Mouse (Mus musculus) lung, adult 18-20 months (tissue): ENCODE results near the gene Ergic2.
"Not testable (repeated sequence)": the region's sequence is repeated elsewhere in the genome, so short reads cannot be mapped to it uniquely, and the experiment has no call there.

Experiments used
- DNase-seq, 2 experiments: peaks; one replicate each; pipeline ENCODE4 v3.0.0; 2022; ENCODE audit warnings: mixed read lengths in 2 of 2

Gene Ergic2

DNA sequence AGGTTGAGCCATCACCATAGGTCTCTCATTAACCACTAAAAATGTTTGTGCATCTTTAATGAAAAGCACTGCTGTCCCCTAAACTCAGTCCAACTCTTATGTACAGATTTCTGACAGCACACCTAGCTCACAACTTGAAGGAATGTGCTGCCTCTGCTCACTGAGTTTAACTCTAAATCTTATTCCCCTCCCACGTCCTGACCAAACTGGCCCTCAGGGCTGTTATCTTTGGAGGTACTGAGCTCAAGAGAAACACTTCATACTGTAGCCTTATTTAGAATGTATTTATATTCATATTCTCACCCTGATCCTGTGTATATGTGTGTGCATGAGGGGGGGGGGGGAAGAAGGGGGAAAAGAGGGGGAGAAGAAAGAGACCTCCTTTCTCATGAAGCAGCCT, 4.7 kb downstream of the Ergic2 start:
- DNase-seq, result no peak

DNA sequence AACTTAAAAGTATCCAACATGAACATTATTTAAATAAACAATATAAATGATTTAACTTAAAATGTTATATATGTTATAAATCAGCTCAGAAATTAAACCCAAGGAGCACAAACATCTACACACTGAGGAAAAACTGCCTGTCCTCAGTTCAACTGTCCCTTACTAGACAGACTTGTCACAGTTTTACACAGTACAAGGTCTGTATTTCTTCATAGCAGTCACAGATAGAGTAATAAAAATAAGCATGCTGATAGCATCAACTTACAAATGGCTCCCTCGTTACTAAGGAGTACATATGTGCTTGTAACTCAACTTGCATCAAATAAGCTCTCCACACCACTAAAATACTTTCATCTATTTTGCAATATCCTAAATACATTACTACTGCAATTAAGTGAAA, 7.0 kb downstream of the Ergic2 start:
- no peak for DNase-seq

DNA sequence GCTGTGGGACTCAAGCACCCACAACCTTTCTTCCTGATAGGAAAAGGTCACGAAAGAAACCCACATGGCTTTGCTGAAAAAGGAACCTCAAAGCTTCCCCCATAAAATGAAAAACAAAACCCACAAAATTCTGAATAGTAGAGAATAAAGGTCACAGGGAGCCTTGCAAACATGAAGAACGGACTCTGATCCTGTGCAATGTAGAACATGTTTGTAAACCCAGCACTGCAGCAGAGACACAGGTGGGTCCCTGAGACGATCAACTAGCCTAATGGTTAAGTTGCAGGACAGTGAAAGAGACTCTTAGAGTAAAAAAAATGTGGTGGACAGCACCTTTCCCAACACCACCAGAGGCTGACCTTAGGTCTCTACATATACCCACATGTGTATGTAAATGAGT, 12.4 kb downstream of the Ergic2 start:
- no peak for DNase-seq

DNA sequence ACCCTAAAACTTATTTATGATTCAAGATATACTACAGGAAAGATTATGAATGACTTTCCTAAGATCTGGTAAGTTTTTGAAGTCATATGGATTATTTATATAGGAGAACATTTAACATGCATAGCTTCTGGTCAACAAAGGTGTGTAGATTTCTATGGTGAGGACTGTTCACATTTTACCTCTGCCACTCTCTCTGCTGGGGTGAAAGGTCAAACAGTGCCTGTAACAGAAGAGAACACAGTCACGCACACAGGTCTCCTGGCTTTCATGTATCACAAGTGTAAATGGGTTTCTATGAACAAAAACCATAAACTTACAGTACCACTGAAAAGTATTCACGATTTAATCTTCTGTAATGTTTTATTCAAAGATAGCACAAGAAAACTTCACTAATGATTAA, 13.0 kb downstream of the Ergic2 start:
- no peak for DNase-seq

DNA sequence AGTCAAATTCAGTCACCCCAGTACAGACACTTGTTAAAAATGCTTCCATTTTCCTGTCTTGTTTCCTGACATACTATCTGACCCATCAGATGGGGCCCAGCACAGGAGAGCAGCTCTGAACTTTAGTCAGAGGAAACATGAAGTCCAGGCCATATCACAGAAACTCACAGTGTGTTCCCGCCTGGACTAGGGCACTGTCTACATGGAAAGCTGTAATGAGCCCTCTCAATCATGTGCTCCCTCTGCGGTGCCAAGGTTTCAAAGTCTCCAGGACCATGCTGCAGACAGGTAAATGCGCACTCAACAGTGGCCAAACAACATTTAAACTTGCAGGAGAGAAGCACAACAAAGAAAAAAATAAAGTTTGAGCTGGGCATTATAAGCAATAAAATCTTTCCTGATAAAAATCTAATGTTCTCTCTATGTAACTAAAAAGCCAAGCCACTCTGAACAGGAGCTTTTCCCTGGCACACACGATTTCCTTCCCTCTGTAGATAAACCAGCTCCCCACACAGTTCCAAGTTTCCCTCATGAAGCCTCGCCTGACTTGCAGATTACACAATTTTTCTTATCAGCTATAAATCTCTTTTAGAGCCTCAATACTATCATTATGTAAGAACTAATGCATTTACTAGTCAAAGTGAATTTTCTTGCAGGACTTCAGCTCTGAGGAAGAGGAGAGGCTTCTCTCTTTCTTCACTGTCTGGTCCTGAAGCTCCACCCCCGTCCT, 18.0 kb downstream of the Ergic2 start:
- DNase-seq, result peak in 1 of 2 experiments; percentile 2

DNA sequence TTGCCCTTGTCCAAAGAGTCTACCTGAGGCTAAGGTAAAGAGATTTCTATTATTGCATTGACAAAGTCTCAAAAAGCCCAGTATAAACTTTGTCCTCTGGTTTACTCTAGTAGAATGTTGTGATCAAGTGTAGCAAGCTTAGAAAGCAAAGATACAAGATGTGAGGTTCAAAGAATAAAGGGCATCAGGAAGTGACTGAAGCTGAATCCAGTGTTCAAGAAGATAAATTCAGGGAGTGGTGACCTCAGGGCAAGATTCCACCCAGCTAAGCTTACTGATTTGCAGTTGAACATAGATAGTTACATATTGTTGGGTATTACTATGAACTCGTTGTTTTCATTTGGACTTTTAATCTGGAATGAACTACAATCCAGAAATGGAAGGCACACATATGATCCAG, 26.5 kb downstream of the Ergic2 start:
- DNase-seq, result no peak

DNA sequence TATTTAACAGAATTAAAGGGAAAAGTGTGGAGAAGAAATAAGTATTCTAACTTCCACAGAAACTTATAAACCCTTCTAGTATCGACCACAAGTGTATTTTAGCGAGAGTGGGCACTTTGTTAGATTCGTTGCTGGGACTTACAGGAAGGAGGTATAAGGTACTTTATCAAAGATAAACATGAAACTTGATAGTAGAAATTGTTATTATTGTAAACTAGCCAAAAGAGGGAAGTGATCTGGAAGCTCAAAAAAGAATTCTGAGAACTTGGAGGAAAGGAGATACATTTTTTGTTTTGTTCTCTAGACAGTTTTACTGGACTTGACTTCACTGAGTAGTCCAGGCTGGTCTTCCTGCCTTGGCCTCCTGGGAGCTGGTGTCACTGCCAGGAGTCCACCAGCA, 39.3 kb downstream of the Ergic2 start:
- DNase-seq, result no peak

DNA sequence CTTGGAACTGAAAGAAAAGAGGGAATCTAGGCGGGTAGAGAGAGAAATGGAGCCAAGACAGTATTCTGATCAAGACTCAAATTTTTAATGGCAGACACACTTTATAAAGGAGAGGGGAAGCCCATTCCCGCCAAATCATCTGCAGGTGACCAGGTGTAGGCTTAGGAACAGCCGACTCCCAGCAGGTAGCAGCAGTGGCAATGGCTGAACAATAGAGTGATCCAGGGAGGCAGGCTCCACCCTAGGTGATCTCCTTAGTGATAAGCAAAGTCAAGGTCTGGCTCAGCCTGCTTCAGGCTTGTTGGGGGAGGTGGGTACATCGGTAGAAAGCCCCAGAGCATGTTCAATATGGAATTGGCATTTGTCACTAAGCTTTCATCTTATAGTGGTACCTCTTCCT, 59.9 kb downstream of the Ergic2 start:
- DNase-seq, result not testable (repeated sequence)

DNA sequence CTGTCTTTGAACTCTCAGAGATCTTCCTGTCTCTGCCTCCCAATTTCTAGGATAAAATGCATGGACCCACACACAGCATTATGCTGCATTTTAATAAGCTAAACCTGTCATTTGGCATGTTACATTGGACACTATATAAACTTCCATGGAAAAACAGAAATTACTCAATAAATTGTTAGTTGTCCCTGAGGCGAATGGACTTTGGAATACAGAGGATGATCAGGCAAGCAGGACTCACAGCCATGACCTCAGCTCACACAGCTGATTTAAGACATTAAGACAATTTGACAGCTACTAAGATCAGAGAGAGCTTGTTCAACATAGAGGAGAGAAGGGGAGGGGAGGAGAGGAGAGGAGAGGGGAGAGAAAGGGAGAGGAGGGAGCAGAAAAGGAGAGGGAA, 69.8 kb downstream of the Ergic2 start:
- DNase-seq, result no peak

DNA sequence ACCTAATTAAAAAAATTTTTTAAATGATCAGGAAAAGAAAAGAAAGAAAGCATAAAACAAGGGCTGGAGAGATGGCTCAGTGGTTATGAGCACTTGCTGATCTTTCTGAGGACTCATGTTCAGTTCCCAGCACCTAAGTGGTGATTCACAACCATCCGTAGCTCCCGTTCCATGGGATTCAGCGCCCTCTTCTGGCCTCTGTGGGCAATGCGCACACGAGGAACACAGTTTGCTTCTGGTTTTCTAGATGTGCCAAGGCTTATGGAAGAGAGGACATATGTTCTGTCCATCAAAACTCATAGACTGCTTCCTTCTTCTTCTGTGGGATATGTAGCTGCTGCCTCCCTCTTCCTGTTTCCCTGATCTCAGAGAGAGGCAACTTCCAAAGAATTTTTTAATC, 70.3 kb downstream of the Ergic2 start:
- no peak for DNase-seq

DNA sequence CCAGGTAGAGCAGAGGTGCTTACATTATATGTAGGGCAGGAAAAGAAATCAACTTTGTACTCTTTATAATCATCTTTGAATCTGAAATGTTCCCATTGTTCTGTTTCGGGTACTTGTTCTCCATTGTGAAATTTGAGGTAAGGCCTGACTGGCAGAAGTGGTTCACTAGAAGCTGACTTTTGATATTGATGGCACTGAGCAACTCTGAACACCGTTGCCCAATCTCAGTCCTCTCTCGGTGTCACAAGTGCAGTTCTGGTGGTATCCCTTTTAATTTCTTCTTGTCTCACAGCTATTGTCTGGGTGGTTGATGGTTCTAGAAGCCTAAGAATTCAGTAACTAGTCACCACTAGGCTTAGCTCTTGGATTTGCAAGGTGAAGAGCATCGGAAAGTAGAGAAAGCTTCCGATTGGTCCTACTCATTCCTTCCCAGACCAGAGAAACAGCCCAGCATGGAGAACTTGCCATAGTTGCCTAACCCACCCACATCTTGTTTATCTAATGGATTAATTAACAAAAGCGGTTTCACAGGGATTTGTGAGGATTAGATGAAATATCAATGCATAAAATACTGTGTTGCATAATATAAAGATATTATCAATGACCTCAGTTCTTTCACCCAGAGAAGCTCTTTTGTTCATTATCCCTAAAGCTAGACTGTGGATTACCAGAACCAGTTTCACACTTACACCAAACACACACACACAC, 72.7 kb downstream of the Ergic2 start:
- no peak for DNase-seq

DNA sequence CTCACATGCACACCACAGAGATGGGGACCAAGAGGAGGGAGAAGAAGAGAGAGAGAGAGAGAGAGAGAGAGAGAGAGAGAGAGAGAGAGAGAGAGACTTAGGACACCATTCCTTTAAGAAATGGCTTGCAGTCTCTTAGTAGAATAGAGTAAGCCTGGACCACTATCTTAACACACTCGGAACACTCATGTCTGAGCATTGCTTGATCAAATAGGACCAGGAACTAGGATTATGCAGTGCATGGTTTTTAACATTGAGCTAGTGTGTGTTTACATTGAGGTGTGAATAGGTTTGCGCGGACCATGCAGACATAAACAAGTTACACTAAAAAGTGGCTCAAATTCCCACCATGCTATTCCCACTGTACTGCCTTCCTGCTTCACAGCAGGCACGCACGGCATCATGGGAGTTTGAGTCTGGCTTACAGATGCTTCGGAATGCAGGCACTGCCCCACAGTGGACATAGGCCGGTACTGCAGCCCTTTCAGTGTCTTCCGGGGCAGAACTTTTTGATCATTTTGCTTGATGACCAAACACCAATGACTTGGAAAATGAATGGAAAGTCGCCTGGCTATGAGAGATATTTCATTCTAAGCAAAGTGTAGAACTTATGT, 76.3 kb downstream of the Ergic2 start:
- DNase-seq, result peak; percentile 61 to 70

DNA sequence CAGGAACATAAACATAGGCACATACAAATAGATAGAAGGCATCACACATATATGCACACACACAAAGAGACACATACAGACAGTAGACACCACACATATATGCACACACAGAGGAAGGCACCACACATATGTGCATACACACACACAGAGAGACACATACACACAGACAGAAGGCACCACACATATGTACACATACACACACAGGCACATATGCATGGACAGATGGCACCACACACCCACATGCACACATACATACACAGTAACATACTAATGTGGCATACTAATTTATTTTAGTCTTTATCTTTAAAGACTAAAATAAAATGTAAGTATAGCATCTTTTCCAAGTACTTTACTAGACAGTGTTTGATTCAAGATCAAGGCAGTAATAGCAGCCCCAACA, 78.6 kb downstream of the Ergic2 start:
- DNase-seq, result no peak

DNA sequence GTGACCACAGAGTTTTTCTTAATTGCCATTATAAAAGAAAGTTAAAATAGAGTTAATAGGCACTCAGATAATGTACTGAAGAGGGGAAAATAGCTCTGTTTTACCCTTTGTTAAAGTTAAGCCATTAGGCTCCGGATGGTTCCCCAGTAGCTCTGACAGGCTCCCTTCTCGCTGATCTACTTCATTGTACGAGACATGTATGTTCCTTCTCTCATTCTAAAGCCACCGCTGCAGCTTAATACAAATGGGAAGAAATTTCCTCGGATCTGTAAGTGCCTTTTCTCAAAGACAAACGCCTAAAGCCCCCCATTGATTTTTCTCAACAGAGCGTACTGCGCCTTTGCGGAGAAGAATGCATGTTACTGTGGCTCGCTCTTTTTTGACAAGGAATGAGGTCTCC, 79.9 kb downstream of the Ergic2 start:
- DNase-seq, result no peak
